Mouse (Mus musculus) spleen, postnatal 10 days (tissue): Measurements from ENCODE around the gene Olfr1475.
"Not testable (repeated sequence)": the region's sequence is repeated elsewhere in the genome, so short reads cannot be mapped to it uniquely, and the experiment has no call there.

Experiments used
- DNase-seq, 2 experiments: peaks; one replicate each; pipeline ENCODE4 v3.0.0; 2021 to 2022; ENCODE audit warnings: low spot score in 2 of 2

The Olfr1475 gene

DNA sequence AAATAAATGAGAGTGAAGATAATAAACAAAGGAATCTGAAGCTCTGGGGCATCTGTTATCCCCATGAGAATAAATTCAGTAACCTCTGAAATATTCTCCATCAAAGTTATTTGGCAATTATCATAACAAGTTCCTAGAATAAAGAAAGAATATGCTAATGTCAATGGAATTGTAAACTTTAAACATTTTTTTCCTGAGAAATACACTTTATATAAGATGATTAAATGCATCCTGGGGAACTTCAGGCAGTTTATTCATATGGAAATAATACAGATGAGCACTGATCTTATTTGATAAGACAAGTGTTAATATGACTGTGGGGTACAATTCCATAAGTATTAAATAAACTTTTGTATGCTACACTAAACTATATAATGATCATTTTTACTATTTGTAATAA lies at the start of gene Olfr1475:
Gene Olfr1475, minus strand, starts transcription at position 101 of the 400 bp plus-strand sequence.
- DNase-seq: no peak

- no peak for DNase-seq
Observed at GRCm38 (mm10) chr19:13527613-13528012, 47.6 kb upstream of the Olfr1475 start, which contains the start of gene Olfr1480. Gene Olfr1480, plus strand, starts transcription at chr19:13527913.

DNA sequence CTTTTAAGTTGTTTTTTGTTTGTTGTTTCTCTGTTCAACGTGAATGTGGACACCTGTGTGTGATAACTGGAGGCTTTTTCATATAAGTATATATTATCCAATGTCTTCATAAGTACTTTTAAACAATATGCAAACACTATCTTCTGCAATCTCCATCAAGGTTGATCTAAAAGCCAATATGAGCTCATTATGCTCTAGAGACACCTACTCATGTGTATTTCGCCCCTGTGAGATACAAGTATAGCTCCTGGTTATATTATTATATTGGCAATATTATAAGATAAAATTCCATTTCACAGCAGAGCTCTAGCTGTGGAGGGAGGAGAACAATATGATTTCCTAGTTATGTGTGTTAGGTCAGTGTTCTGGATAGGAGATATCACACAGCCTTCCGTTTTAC lies 20.2 kb upstream of the Olfr1475 start, which contains the start of gene Olfr1477:
Gene Olfr1477, plus strand, starts transcription at position 301 of the 400 bp plus-strand sequence.
- DNase-seq: no peak

GRCm38 (mm10) chr19:13469265-13469664 lies 10.7 kb downstream of the Olfr1475 start, which contains the start of gene Olfr1474:
Gene Olfr1474, plus strand, starts transcription at chr19:13469565.
- not testable (repeated sequence) for DNase-seq

- no peak for DNase-seq
Observed at GRCm38 (mm10) chr19:13455986-13456385, 24.0 kb downstream of the Olfr1475 start, which contains the start of gene Olfr1472. Gene Olfr1472, minus strand, starts transcription at chr19:13456086.

GRCm38 (mm10) chr19:13443109-13443508 lies 36.9 kb downstream of the Olfr1475 start, which contains the start of gene Olfr1471:
Gene Olfr1471, plus strand, starts transcription at chr19:13443409.
- not testable (repeated sequence) for DNase-seq
